Mouse (Mus musculus) brain, embryonic 14.5 days (tissue): Measurements from ENCODE around the gene Nr4a1.

Experiments
- CTCF ChIP-seq: fragments of 200-500 bp; IDR thresholded peaks from 2 replicates; pipeline ENCODE4 v1.5.1; 2012; ENCODE audit warnings: inconsistent platforms, mild to moderate bottlenecking, moderate library complexity, borderline replicate concordance; ENCODE audit not compliant: insufficient read depth, insufficient read length; ENCODE audit errors: extremely low read depth
- POLR2A ChIP-seq: fragments of 200-500 bp; IDR thresholded peaks from 2 replicates; pipeline ENCODE4 v1.6.1; 2012; ENCODE audit warnings: mild to moderate bottlenecking, inconsistent platforms, borderline replicate concordance; ENCODE audit not compliant: poor library complexity, insufficient read depth, insufficient read length, severe bottlenecking; ENCODE audit errors: extremely low read depth

DNA sequence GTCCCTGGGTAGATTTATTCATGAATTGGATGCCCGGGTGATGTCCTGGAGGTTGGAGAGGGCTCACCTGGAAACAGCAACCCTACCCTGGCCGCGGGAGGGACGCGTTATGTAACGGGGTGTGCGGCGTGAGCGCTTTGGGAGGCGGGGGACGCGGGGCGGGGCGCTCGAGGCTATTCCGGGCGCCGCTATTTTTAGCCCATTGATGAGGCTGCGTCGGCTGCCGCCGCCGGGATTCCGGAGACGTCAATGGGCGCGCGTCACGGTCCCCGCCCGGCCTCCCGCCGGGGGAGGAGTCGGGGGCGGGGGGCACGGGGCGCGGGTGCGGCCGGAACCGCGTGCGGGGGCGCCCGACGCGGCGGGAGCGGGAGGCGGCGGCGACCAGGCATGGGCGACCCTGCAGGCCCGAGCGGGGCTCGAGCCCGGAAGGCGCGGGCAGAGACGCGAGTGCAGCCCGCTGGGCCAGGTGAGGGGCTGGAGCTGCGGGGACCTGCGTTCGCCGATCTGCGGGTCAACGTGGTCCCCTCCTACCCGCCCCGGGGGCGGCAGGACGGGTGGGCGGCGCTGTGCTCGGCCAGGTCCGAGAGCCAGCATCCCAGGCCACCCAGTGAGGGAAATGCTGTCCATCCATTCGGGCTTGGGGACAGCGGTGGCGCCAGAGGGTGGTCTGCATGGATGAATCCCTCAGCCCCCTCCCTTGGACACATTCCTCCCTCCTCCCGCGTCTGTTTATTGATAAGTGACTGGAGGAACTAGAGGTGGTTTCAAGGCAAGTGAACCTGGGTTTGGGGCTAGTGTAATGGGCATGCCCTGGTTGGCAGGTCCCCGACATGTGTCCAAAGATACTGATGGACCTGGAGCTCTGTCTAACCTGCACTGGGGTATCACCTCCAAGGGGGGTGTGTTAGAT is at the start of gene Nr4a1:
- TF ChIP-seq POLR2A: 0 out of 2 replicates have a peak, but pooled peaks have one; percentile 13
- TF ChIP-seq CTCF: no peak
